Mouse (Mus musculus) brain, embryonic 18.5 days (tissue): ENCODE data around the gene Fzd4.

ENCODE experiments used
- DNase-seq: peaks from one replicate; pipeline ENCODE4 v3.0.0-alpha.2; 2012; ENCODE audit warnings: low read depth, low spot score

The Fzd4 gene

GRCm38 (mm10) chr7:89425803-89426725 lies 21.9 kb downstream of the Fzd4 start:
- no peak for DNase-seq

DNA sequence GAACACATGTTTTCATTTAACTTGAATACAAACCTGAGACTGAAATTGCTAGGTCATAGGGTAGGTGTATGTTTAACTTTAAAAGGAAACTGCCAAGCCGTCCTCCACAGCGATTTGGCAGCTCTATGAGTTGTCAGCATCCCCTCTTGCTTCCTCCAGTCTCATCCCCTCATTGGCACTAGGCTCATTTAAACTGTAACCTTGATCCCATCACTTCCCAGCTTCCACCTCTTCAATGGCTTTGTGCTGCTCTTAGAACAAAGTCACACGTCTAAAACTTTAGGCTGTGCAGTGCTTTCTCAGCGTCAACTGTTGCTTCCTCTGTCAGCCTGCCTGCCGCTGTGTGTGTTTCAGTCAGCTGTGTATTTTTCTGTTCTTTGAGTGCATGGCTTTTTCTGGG lies 22.9 kb downstream of the Fzd4 start:
- no peak for DNase-seq

- DNase-seq = no peak
Observed at GRCm38 (mm10) chr7:89428804-89429203, 24.6 kb downstream of the Fzd4 start.

- no peak for DNase-seq
Observed at GRCm38 (mm10) chr7:89429326-89429725, 25.2 kb downstream of the Fzd4 start.

- DNase-seq = no peak
Observed at GRCm38 (mm10) chr7:89431185-89431584, 27.0 kb downstream of the Fzd4 start.

GRCm38 (mm10) chr7:89433193-89433892 lies 29.2 kb downstream of the Fzd4 start:
- peak; percentile 64 for DNase-seq

- no peak for DNase-seq
Observed at GRCm38 (mm10) chr7:89433893-89434616, 29.9 kb downstream of the Fzd4 start.

DNA sequence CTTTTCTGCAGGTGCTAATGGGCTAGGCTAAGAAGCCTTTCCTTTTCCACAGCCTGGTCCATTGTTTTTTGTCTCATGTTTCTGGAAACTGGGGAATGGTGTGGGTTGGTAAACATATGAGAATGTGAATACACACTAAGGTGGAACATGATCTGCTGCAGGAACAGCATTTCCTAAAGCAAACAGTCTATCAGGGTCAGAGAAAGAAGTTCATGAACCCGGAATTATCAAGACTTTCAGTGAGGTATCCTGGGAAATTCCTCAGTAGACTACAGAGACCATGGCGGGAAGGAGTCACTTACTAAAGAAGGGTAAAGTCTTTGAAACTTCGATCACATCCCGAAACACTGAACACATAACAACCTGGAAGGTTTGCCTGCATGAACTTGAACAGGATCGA lies 32.2 kb downstream of the Fzd4 start:
- no peak for DNase-seq

- DNase-seq = no peak
Observed at GRCm38 (mm10) chr7:89437589-89437988, 33.4 kb downstream of the Fzd4 start.

DNA sequence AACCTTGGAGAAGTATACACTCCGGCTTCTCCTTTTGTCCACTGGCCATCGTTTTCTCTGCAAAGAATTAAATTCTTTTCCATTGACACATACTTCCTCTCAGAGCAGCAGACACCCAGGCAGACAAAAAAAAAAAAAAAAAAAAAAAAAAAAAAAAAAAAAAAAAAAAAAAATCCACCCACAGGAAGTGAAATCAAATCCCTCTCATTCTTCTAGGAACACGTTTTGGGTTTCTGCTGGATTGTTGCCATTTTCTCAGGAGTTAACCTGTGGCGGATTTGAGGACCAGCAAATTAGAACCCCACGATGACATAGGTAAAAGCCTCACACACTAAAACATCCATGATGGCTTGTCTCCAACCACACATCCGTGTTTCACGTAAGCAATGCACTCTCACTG lies 37.1 kb downstream of the Fzd4 start:
- DNase-seq = no peak

- DNase-seq = no peak
Observed at GRCm38 (mm10) chr7:89442242-89442641, 38.1 kb downstream of the Fzd4 start.

- no peak for DNase-seq
Observed at GRCm38 (mm10) chr7:89445137-89445536, 41.0 kb downstream of the Fzd4 start.

- no peak for DNase-seq
Observed at GRCm38 (mm10) chr7:89450312-89450711, 46.2 kb downstream of the Fzd4 start.

- DNase-seq = no peak
Observed at GRCm38 (mm10) chr7:89456380-89457076, 52.4 kb downstream of the Fzd4 start.

DNA sequence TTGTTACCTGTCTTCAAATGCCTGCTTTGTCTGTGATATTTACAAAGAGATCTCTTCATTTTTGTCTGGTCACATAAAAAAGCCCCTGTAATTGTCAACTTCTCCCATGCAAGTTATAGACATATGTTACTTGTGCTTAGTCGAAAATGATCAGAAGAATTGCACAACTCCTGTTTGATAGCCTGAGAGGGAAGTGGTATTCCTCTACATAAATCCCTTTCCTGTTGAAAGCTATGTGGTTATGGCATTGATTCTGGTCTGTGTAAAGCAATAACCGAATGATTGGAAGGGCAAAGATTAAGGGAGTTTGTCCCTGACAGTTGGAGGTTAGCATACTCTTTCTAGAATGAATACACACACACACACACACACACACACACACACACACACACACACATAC lies 55.5 kb downstream of the Fzd4 start:
- no peak for DNase-seq

- DNase-seq = no peak
Observed at GRCm38 (mm10) chr7:89460911-89461310, 56.8 kb downstream of the Fzd4 start.

GRCm38 (mm10) chr7:89461351-89461750 lies 57.2 kb downstream of the Fzd4 start:
- no peak for DNase-seq
